Mouse (Mus musculus) testis, adult 2 months (tissue): ENCODE results near the gene Stk33. TPM values are rescaled to one million over a fixed set of nuclear protein-coding genes. Genes with fewer than 3 reads are reported as not detected.

Experiments
- H3K27ac ChIP-seq: fragments of 200-500 bp; 2 replicates; pipeline ENCODE4 v1.5.1; 2012; ENCODE audit warnings: low read depth, low read length; ENCODE audit not compliant: control insufficient read depth, insufficient read depth
- H3K27me3 ChIP-seq: fragments of 200-500 bp; 2 replicates; pipeline ENCODE4 v1.6.1; 2012; ENCODE audit warnings: mild to moderate bottlenecking, low read length, moderate library complexity; ENCODE audit not compliant: control insufficient read depth, insufficient read depth
- H3K36me3 ChIP-seq: fragments of 200-500 bp; 2 replicates; pipeline ENCODE4 v1.6.1; 2012; ENCODE audit warnings: mild to moderate bottlenecking, low read length; ENCODE audit not compliant: control insufficient read depth, insufficient read depth
- H3K4me1 ChIP-seq: fragments of 200-500 bp; 2 replicates; pipeline ENCODE4 v1.6.1; 2012; ENCODE audit warnings: low read length; ENCODE audit not compliant: control insufficient read depth, insufficient read depth
- H3K4me3 ChIP-seq: fragments of 200-500 bp; 2 replicates; pipeline ENCODE4 v1.5.1; 2012; ENCODE audit warnings: low read depth, mild to moderate bottlenecking, low read length, moderate library complexity, mixed read lengths; ENCODE audit not compliant: control insufficient read depth
- CTCF ChIP-seq: fragments of 200-500 bp; IDR thresholded peaks from 2 replicates; pipeline ENCODE4 v1.5.1; 2012; ENCODE audit warnings: low read depth, mild to moderate bottlenecking, inconsistent platforms, low read length, moderate library complexity; ENCODE audit not compliant: control insufficient read depth, insufficient read depth, insufficient replicate concordance
- POLR2A ChIP-seq: fragments of 200-500 bp; IDR thresholded peaks from 2 replicates; pipeline ENCODE4 v1.6.1; 2012; ENCODE audit warnings: low read depth, mild to moderate bottlenecking, inconsistent platforms, low read length, moderate library complexity; ENCODE audit not compliant: control insufficient read depth
- polyA plus RNA-seq: library from polyadenylated mRNA; depleted of rRNA; stranded (reverse); fragments of >200 nt; gene quantifications from 2 replicates; pipeline ENCODE4 v1.2.3, GENCODE M21; 2012

Stk33 gene
- polyA plus RNA-seq, 1 experiment, result 132 TPM

DNA sequence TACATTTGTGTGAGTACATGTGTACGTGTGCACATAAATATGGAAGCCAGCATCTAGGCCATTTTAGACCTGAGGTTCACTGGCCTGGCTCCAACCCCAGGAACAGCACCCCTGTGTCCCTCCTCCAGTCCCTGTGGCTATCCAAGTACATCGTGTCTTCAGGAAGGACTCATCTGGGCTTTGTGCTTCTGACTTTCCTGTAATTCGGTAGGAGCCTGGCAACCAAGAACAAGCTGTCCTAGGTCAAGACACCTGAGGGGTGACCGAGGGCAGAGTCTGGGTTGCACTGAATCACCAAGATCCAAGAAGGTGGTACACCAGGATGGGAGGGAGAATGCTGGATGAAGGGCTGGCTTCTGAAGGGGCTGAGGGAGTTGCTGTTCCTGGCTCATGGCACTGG lies 163.0 kb downstream of the Stk33 start:
- Histone ChIP-seq H3K27ac (no peak overlapping the region), H3K27me3 (no peaks in the 10 kb centered on the region), H3K4me3 (no peak overlapping the region), H3K36me3 (no peaks in the 10 kb centered on the region), H3K4me1 (no peaks in the 10 kb centered on the region)
- TF ChIP-seq POLR2A (no peak), CTCF (no peak)

DNA sequence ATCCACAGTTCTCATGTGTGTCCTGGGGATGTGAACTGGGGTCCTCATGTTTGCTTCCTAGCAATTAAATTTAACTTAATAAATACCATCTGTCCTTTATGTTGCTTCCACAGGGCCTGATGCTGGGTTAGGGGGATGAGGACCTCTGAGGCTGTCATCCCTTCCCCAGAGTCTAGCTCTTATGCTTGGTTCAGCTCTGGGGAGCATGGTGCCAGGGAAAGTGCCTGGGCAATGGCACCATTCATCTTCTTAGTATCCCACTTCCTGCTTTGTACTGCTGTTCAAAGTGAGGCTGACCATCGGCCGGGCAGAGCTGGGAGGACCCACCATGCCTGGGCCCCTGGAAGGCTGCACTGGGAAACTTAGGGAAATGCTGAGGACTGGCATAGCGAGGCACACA lies 163.7 kb downstream of the Stk33 start:
- TF ChIP-seq CTCF, result no peak
- TF ChIP-seq POLR2A, result no peak
- Histone ChIP-seq H3K27me3 (no peaks in the 10 kb centered on the region), H3K4me1 (no peaks in the 10 kb centered on the region), H3K36me3 (no peaks in the 10 kb centered on the region), H3K27ac (no peak overlapping the region), H3K4me3 (no peak overlapping the region)

DNA sequence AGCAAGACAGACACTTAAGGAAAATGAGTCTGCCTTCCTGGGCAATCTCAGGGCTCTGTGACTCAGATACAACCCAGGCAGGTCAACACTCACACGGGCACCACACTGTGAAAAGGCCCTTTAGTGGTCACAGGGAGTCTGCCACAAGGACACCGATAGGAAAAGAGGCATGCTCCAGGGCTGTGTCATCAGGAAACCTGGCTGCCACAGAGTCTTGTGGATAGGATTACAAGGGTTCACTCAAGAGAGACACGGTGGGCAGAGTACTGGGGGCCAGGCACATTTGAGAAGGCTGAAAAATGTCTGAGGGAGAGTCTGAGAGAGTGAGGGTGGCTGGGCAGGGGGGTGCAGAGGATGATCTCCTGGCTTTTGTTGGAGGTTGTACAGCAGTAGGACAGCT lies 164.6 kb downstream of the Stk33 start:
- no peaks in the 10 kb centered on the region for H3K4me1 ChIP-seq
- H3K27me3 ChIP-seq, result no peaks in the 10 kb centered on the region
- H3K27ac ChIP-seq, result no peak overlapping the region
- no peak for TF ChIP-seq CTCF
- TF ChIP-seq POLR2A, result no peak
- H3K36me3 ChIP-seq, result no peaks in the 10 kb centered on the region
- H3K4me3 ChIP-seq, result no peak overlapping the region

- Histone ChIP-seq H3K27me3 (no peaks in the 10 kb centered on the region), H3K36me3 (no peaks in the 10 kb centered on the region), H3K4me1 (no peaks in the 10 kb centered on the region), H3K27ac (no peak overlapping the region), H3K4me3 (no peak overlapping the region)
- TF ChIP-seq CTCF (no peak), POLR2A (no peak)
Observed at GRCm38 (mm10) chr7:109269046-109269445, 169.8 kb downstream of the Stk33 start.

DNA sequence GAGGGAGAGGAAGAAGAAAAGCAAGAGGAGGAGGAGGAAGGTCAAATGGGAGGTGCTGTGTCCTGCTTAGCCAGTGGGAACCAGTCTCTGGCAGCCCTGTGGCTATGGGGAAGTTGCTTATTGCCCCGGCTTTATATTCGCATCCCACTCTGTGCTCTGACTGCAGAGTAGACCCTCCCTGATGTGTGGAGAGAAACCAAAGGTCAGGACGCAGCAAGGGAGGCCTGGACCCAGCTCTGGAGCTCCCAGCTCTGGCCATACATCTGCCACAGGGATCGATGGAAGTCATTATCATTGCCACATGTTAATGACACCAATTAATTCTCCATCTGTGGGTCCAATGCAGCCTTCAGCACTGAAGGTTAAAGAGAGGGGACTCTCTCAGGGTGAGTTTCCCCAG lies 171.5 kb downstream of the Stk33 start:
- H3K4me3 ChIP-seq, result no peak overlapping the region
- no peak for TF ChIP-seq CTCF
- TF ChIP-seq POLR2A, result no peak
- no peaks in the 10 kb centered on the region for H3K4me1 ChIP-seq
- H3K27me3 ChIP-seq, result no peaks in the 10 kb centered on the region
- no peak overlapping the region for H3K27ac ChIP-seq
- H3K36me3 ChIP-seq, result no peaks in the 10 kb centered on the region

- no peak overlapping the region for H3K27ac ChIP-seq
- no peaks in the 10 kb centered on the region for H3K4me1 ChIP-seq
- no peaks in the 10 kb centered on the region for H3K36me3 ChIP-seq
- H3K4me3 ChIP-seq, result no peak overlapping the region
- no peaks in the 10 kb centered on the region for H3K27me3 ChIP-seq
- TF ChIP-seq POLR2A, result no peak
- no peak for TF ChIP-seq CTCF
Observed at GRCm38 (mm10) chr7:109266181-109266580, 172.7 kb downstream of the Stk33 start.

GRCm38 (mm10) chr7:109265606-109266005 lies 173.3 kb downstream of the Stk33 start:
- Histone ChIP-seq H3K36me3 (no peaks in the 10 kb centered on the region), H3K4me3 (no peak overlapping the region), H3K27ac (no peak overlapping the region), H3K27me3 (no peaks in the 10 kb centered on the region), H3K4me1 (no peaks in the 10 kb centered on the region)
- no peak for TF ChIP-seq POLR2A
- no peak for TF ChIP-seq CTCF

GRCm38 (mm10) chr7:109255506-109256352 lies 183.2 kb downstream of the Stk33 start:
- H3K4me1 ChIP-seq, result peaks cover 6% of the 10 kb centered on the region
- no peaks in the 10 kb centered on the region for H3K27me3 ChIP-seq
- H3K27ac ChIP-seq, result no peak overlapping the region
- H3K4me3 ChIP-seq, result peak overlapping the region; percentile 36
- TF ChIP-seq CTCF, result peak; percentile 62; the same call in 1 of the 2 replicates
- TF ChIP-seq POLR2A, result no peak
- H3K36me3 ChIP-seq, result no peaks in the 10 kb centered on the region
